Mouse (Mus musculus) E14TG2a.4 (cell line): ENCODE results near the gene Fam166b.

Experiments used
- CTCF ChIP-seq: conservative IDR thresholded peaks from 2 replicates; pipeline ENCODE4 v1.5.1; 2014; ENCODE audit warnings: low read length
- NANOG ChIP-seq: IDR thresholded peaks from 2 replicates; pipeline ENCODE4 v1.6.1; 2014; ENCODE audit warnings: borderline replicate concordance, low read length, mixed read lengths

- no peak for TF ChIP-seq CTCF
- TF ChIP-seq NANOG = no peak
Observed at GRCm38 (mm10) chr4:43416071-43416490, 12.9 kb downstream of the Fam166b start.
